Mouse (Mus musculus): ENCODE results near the gene Msantd2.

The Msantd2 gene

DNA sequence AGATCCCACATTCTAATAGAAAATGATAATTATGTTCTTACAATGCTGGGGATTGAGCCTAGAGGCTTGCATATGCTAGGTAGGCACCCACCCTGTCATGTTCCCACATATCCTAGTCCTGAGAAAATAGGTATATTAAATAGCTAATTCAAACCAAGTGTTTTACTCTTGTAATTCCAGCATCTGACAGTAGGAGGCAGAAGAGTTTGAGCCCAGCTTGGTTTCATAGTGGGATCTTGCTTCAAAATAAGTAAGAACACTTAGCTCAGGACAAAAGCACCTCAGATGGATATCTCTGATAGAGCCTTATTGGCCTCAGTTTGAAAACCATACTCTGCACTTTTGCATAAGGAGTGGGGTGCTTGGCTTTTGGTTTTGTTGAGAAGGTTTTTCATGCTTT, 15.2 kb downstream of the Msantd2 start:
- no peak for DNase-seq (ENCODE audit: low spot score)

DNA sequence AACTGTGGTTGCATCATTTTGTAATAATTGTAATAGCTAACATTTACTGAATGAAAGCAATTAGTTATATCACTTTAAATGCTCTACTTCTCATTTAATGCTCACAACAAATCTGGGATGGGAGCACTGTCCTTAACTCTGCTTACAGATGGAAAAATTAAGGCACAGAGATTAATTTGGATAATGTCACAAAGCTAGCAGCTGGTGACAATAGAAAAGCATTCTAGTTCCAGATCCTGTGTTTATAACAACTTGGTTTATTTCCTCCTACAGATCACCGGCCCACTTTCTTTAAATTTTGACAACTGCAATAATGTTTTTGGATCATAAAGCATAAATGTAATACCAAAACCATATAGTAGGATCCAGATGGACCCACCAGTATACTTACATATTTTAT, 16.9 kb downstream of the Msantd2 start:
- no peak for DNase-seq (ENCODE audit: low spot score)

DNA sequence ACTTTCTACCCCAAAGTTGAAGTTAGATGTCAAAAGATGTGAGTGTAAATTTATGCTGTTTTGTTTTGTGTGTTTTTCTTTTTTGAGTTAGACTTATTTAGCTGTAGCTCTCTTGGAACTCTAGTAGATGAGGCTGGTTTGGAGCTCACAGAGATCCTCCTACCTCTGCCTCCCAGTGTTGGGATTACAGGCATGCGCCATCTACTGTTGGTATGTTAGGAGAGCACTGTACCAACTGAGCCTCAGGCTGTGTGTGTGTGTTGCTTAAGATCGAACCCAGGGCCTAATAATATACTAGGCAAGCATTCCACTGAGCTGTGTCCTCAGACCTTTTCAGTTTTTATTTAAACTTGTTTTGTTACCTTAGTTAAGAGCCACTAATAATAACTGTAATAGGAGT, 23.0 kb downstream of the Msantd2 start:
- no peak for DNase-seq (ENCODE audit: low spot score)

DNA sequence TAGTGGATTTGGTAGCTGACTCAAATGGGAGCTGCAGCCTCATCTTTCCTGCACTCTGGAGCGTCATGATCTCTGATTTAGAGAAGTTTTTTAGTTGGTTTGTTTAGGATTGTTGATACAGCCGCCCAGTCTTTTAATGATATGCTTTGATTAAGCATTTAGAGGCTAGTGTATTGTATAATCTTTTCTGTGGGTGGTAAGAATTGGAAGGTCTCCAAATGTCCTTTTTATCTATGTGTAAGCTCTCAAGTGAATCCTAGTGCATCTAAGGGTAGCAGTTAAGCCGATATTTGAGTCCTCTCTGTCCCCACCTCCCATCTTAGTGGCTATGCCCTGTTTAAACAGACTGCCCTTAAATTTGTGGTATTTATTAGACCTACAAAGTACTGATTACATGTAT, 25.3 kb downstream of the Msantd2 start:
- DNase-seq (ENCODE audit: low spot score) = no peak

DNA sequence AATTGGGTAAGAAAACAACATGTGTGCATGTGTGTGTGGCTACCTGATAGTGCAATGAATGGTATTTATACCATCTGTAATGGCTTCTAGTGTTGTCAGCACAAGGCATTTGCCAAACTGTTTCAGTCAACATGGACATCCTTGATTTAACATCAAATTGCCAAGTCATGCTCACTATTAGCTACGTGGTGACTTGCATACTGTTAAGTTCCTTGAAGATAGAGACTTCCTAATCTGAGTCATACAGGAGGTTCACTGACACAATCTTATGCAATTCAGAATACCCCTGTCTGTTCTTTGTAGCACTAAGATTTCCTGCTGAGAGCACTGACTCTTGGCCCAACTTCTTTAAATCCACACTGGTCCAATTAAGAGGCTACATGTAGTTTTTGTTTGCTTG, 28.3 kb downstream of the Msantd2 start:
- DNase-seq (ENCODE audit: low spot score) = peak; percentile 49

DNA sequence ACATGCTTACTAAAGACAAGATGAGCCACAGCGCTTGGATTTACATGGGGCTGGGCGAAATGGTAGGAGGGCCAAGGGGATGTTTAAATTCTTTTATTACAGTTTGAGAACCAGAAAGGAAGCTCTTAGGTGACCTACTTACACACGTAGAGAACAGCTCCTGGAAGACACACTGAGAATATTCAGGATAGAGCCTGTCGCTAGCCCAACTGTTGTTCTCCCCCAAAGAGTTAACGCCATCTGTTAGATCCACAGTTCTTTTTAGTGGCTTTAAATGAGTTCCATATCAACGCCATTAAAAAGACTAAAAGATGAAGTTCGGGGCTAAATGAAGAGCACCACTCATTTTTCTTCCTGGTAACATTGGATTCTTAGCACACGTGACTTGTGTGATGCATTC, 29.9 kb downstream of the Msantd2 start:
- no peak for DNase-seq (ENCODE audit: low spot score)

DNA sequence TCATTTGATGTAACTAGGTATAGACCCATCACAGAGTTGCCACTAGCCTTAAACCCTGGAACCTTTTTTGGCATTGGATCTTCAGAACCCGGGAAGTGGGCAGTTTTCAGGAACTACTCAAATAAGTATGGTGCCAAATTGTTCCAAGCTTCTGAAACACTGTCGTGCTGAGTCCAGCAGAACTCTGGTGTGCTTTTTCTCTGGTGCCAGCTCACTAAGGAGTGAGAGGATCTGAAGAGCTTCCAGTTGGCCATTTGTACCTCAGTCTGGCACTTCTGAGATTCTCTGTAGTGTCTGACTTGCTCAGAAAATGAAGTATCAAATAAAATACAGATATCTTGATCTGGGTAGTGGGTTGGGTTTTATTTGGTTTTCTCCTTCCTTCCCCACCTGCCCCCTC, 30.9 kb downstream of the Msantd2 start:
- no peak for DNase-seq (ENCODE audit: low spot score)

DNA sequence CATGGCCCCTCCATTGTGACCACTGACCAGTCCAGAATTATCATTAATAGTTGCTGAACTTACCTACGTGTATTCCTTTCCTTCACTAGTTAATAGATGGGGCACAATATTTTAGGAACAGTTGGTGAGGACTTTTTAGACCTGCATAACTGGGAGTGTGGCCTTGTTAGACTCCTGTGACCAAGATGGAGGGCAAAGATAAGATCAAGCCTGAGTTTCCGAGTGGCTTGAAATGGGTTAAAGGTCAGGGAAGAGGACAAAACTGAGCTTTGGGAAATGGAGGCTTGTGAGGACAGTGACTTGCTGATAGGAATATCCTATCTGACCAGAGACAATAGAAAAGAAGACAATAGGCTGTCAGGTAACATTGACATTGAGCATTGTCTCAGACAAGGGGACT, 36.3 kb downstream of the Msantd2 start:
- DNase-seq (ENCODE audit: low spot score) = no peak

DNA sequence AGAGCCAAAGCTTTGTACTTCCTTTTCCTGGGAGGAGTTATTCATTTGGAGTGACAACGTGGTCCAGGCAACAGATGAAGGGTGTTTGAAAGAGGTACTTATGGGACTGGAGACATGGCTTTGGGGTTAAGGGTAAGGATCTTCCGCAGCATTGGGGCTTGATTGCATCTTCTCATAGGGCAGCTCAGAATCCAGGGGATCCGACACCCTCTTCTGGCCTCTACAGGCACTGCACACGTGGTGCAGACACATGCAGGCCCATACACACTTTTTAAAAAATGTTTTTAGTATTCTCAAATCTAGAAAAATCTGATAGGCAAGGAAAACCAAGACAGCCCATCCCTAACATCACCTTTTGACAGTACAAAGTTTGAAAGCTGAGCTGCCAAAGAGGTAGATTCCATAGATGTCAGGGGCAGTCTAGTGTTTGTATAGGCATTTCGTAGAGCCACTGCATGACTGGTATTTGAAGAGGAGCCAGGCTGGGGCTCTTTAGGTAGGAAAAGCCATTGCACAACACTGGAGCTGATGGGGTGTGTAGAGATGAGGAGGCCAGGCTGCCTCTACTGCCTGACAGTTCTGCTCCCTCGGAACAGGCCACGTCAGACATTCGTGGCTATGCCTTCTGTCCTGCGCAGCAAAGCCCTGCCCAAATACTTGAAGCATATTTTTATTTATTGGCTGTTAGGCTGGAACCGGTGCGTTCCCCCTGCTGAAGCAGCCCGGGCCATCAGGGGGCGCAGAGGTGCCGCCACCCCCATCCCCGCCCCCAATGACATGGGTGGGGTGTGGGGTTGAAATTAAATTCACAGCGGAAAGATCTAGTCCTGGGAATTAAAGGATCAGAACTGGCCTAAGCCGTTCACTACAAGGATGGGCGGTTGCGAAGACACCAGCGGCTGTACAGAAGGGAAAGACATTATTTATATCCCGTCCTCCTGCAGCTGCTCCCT, 37.6 kb downstream of the Msantd2 start:
- DNase-seq (ENCODE audit: low spot score) = no peak

DNA sequence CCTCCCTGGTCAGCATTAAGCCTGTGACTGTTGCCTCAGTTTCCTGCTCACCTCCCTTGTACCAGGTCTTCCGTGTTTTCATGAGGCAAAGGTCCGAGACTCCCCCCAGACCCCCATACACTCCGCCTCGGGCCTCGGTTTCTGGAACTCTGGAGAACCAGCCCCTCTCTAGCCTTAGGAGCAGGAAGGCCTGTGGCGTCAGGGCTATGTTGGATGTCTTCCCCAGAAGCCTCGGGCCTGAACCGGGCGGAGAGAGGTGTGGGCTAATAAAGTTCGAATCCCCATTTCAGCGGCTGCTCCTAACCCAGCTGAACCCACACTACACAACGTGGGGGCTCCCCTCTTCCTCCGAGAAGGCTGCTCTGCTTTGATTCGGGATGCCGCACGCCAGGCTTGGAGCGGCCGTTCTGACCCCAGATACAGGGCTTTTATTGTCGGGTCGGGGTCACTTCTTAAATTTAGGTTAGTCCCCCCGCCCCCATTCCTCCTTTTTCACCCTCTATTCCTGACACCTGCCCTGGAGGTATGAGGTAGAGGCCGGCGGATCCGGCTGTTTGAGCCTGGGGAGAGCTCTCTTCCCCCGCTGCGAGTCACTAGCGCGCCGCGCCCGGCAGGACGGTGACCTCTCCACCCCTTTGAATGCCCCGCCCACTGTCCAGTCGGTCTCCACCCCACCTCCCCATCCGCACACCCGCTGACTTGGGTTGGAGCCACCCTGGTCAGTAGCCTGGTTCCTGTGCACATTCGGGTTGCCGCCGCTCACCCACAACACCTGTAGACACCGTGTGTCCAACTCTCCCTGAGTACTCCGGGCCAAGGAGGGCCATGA, 38.5 kb downstream of the Msantd2 start, which contains the start of gene Esam:
Gene Esam (plus strand): TSS at position 683 of the 829 bp plus-strand sequence.
- no peak for DNase-seq (ENCODE audit: low spot score)

DNA sequence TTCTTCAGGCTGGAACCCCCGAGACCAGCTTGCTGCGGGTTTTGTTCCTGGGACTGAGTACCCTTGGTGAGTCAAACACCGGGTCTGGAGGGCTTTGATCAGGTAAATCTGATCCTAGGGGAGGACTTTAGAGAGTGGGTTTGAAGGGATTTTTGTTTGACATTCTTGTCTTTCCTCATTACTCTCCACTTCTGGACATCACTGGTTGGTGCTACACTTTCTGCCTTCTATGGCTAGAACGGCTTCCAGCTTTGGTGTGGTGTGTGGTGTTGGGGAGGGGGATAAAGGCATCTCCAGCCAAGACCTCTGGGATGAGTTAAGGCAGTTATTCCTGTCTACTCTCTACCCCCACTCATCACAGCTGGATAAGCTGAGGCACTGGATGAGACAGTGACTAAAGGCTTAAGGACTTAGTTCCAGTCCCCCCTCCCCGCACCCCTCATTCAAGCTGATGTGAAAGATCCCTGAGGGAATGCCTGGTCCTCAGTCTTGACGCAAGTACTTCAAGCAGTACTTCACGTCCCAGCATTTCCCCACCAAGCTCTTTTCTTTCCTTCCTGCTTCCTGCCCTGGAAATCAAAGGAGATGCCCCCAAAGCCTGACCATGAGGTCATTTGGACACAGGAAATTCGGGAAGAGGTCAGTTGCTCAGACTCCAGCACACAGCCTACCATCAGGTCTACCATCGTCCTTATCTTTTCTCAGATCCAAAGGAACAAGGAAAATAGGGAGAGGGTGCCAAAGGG, 39.3 kb downstream of the Msantd2 start:
- no peak for DNase-seq (ENCODE audit: low spot score)

DNA sequence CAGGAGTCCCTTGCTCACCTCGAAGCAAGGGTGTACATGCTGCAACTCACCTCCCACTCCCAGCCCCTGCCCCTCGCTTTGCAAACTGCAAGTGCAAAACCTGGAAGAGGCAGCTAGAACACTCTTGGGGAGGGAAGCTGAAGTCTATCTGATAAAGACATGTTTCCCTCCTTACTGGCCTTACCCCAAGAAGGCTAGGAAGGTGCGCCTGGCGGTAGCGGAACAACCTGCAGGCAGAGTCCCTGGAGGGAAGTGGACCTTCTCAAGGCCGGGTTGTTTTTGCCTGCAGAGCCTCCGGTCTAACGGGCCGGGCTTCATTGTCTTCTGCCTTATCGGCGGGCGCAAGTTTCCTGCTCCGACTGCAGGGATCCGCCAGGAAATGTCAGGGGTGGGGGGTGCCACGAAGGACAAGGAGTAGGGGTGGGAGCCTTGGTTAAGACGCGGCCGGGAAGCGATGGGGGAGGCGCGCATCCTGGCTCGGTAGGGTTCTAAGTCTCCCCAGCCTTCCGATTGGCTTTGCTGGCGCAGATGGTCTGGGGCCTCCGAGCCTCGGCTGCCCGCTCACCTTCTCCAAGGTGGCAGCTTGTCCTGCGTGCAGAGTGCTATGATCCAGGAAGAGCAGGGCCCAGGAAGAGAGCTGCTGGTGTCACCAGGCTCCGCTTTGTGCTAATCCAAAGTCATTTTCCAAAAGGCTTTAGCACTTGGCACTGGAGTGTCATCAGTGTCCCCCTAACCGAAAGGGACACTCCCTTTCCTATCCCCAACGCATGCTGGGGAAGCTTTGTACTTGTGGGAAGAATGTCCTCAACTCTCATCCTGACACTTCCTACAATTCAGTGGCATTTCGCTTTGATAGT, 41.1 kb downstream of the Msantd2 start:
- DNase-seq (ENCODE audit: low spot score) = no peak

DNA sequence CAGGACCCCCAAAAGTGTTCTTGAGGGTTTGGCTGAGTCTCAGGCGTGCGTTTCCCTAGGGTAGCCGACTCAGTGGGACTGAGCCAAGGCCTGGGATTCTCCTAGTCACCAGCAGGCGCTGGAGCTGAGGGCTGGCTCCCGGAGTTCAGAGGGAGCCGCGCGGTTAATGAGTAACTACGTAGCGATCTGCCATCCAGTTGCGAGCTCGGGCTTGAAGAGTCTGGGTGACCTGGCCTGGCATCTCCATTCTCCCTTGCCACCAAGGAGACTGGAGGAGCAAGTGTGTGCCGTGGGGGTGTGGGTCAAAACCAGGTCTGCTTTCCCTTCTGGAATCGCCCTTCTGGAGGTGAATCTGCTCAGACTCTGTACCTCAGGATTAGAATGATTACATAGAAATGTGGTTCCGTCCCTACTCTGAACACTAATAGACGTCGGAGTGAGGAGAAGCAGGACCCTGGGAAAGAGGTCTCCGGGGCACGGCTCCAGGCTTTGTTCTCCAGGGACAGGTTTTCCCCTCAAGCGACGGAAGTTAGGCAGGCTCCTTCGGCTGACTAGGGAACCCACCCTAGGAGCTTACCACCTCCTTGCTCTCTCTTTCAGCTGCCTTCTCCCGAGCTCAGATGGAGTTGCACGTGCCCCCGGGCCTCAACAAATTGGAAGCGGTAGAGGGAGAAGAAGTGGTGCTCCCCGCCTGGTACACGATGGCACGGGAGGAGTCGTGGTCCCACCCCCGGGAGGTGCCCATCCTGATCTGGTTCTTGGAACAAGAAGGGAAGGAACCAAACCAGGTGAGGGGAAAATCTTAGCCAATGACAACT, 42.0 kb downstream of the Msantd2 start:
- DNase-seq (ENCODE audit: low spot score) = no peak

DNA sequence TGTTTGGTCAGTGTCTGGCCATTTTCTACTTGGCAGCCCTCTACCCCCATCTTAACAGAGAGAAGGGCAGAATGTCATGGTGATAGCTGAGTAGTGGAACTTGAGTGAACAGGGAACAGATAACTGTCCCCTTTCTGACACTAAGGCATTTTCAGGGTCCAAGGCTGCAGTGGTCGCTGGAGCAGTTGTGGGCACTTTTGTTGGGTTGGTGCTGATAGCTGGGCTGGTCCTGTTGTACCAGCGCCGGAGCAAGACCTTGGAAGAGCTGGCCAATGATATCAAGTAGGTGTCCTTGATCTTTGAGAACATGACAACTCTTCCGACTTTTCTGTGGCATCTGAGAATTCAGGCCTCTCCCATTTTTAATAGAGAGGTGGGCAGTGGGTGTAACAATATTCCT, 47.7 kb downstream of the Msantd2 start:
- DNase-seq (ENCODE audit: low spot score) = no peak

DNA sequence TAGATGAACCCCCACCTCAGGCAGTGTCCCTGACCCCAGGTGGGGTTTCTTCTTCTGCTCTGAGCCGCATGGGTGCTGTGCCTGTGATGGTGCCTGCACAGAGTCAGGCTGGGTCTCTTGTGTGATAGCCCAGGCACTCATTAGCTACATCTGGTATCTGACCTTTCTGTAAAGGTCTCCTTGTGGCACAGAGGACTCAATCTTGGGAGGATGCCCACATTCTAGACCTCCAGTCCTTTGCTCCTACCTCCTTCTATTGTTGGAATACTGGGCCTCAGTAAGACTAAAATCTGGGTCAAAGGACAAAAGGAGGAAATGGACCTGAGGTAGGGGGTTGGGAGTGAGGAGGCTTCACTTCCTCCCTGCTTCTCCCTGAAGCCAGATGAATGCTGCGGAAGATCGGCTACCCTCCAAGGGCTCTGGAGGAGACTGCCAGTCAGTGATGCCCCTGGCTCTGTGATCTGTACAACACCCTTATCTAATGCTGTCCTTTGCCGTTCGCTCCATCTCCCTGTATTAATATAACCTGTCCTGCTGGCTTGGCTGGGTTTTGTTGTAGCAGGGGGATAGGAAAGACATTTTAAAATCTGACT, 48.6 kb downstream of the Msantd2 start:
- no peak for DNase-seq (ENCODE audit: low spot score)

DNA sequence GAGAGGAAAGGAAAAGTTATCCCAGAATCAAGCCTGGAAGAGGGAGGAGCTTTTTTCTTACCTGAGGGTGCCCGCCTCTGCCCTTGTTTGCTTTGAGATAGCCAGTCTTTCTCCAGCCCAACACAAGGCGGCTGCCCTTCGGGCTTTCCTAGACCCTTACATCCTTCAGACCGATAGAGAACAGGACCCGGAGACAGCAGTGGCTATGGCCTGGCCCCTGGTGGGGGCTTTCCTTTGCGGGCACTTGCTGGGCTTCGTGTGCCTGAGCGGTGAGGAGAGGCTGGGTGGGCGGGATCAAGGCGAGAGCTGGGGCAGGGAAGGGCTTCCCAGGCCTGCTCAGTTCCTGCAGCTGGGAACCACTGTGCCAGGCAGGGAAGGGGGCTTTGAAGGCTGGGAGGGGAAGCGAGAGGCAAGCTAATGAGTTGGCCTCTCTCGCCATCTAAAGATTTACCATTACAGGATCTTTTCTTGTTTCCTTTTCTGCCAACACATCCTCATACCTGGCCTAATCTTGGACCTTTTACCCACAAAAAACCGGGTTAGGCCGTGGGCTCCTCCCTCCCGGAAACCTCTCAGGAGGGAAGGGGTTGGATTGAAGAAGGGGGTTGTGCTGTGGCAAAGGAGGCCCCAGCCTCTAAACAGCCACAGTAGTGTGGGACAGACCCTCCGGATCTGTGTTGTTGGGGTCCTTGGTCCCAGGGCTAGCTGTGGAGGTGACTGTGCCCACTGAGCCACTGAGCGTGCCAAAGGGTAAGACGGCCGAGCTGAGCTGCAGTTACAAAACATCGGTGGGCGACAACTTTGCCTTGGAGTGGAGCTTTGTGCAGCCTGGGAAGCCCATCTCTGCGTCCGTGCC, 50.3 kb downstream of the Msantd2 start, which contains the start of gene Vsig2:
Gene Vsig2 (plus strand): TSS at position 86 of the 856 bp plus-strand sequence.
- DNase-seq (ENCODE audit: low spot score) = no peak

DNA sequence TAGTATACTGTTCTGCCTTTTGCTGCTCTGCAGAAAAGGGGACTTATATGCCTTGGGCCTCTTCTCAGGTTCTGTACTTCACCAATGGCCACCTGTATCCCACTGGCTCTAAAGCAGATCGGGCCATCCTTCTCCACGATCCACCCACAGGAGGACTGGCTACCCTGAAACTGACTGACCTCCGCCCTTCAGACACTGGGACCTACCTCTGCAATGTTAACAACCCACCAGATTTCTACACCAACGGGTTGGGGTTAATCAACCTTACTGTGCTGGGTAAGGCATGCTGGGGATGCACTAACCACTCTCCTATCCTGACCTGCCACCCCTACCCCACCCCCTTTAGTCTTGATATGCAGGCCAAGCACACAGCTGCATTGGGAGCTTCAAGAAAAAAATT, 51.1 kb downstream of the Msantd2 start:
- no peak for DNase-seq (ENCODE audit: low spot score)

DNA sequence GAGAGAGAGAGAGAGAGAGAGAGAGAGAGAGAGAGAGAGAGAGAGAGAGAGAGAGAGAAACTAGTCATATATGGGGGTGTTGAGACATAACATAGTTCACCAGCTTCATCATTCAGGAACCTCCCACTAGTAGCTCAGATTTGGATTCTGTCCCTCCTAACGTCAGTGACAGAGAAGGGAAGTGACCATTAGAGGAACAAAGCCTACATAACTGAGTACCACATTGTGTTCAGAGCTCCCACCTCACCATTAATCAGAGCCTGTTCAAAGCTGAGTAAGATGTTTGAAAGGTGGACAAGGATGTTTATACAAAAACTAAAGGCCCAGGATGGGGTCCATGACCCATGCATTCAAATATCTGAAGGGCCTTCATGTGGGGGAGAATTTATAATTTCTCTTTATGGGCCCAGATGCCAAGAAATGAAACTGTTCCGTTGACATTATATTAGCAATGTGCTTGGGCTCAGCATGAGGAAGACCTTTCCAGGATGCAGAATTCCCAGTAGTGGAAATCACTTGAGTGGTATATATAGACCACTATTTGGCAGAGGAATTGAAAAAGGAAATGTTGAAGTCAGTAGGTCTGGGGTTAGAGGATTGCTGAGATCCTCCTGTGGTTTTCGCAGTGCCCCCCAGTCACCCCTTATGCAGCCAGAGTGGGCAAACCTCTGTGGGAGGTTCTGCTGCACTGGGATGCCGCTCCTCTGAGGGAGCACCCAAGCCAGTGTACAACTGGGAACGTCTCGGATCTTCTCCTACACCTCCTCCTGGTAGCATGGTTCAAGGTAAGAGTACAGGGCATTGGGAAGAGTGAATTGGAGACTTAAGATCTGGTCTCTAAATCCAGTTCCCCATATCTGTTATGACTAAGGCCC, 51.8 kb downstream of the Msantd2 start:
- no peak for DNase-seq (ENCODE audit: low spot score)

All from c-Kit-positive CD71-positive TER-119-positive erythroid progenitor cells, embryonic 14.5 days (primary cell).